23 mouse cellular contexts compared by ENCODE assay signal in genomic region chr6:53963906-53964496, GRCm38 (mm10). TPM values are rescaled to one million over a fixed set of nuclear protein-coding genes. Genes with fewer than 3 reads are reported as not detected.
DNase-seq lines count a peak whose midpoint lies in the region; ATAC-seq and TF ChIP-seq lines count a peak whose summit lies in the region.
"Had no signal": no experiment of that assay in that cellular context is flagged by ENCODE, and none has a peak within 500 bp of the region (broad histone marks: within the 10 kb centered on the region; RNA-seq: fewer than 3 reads in every experiment).

No protein-coding gene starts in this region.

- no peak overlapping the region for H3K9ac ChIP-seq in forebrain, embryonic 14.5 days (ENCODE audit: low read length)
- no peak overlapping the region for H3K9ac ChIP-seq in forebrain, postnatal 0 days
- no peak overlapping the region for H3K9ac ChIP-seq in embryonic facial prominence, embryonic 12.5 days
- H3K9ac ChIP-seq: heart, embryonic 15.5 days; hindbrain, embryonic 13.5 days; lung, embryonic 15.5 days; neural tube, embryonic 12.5 days had no signal

- no peaks in the 10 kb centered on the region for H3K9me3 ChIP-seq in forebrain, embryonic 14.5 days (replicated peaks; ENCODE audit: control insufficient read depth, low read length)
- H3K9me3 ChIP-seq in forebrain, postnatal 0 days (ENCODE audit: low read length), result no peaks in the 10 kb centered on the region
- H3K9me3 ChIP-seq in embryonic facial prominence, embryonic 12.5 days, result no peaks in the 10 kb centered on the region
- H3K9me3 ChIP-seq: heart, embryonic 15.5 days; hindbrain, embryonic 13.5 days; lung, embryonic 15.5 days; neural tube, embryonic 12.5 days had no signal

- no peak overlapping the region for H3K4me2 ChIP-seq in forebrain, embryonic 14.5 days (ENCODE audit: low read length)
- H3K4me2 ChIP-seq in forebrain, postnatal 0 days (ENCODE audit: low read depth), result no peak overlapping the region
- H3K4me2 ChIP-seq in embryonic facial prominence, embryonic 12.5 days (replicated peaks), result no peak overlapping the region
- H3K4me2 ChIP-seq: heart, embryonic 15.5 days; hindbrain, embryonic 13.5 days; liver, embryonic 11.5 days; lung, embryonic 15.5 days; neural tube, embryonic 12.5 days had no signal

- peak; percentile 14 for DNase-seq in forebrain, embryonic 14.5 days (ENCODE audit: low spot score)
- no peak for DNase-seq in forebrain, postnatal 0 days
- DNase-seq in 3T3-L1 (ENCODE audit: low read depth, low spot score), result peak; percentile 15
- DNase-seq in kidney, postnatal 36 days, result peak; percentile 61 to 62
- no peak for DNase-seq in right cerebral cortex, adult 2 months (ENCODE audit: low spot score in 2 of 2)
- no peak for DNase-seq in right cerebral cortex, postnatal 4 days
- no peak for DNase-seq in gastrocnemius, postnatal 25 days
- DNase-seq: B cell, adult 2 months; cerebellum, adult 2 months; layer of hippocampus, adult 9-11 months; thymus, postnatal 25 days had no signal

- no peaks in the 10 kb centered on the region for H3K36me3 ChIP-seq in forebrain, embryonic 14.5 days (ENCODE audit: control insufficient read depth, insufficient read depth, low read length)
- H3K36me3 ChIP-seq in forebrain, postnatal 0 days (ENCODE audit: insufficient read depth), result no peaks in the 10 kb centered on the region
- H3K36me3 ChIP-seq in embryonic facial prominence, embryonic 12.5 days, result no peaks in the 10 kb centered on the region
- H3K36me3 ChIP-seq: heart, embryonic 15.5 days; hindbrain, embryonic 13.5 days; lung, embryonic 15.5 days; neural tube, embryonic 12.5 days had no signal

- no peak for TF ChIP-seq CTCF in forebrain, postnatal 0 days (IDR thresholded peaks at IDR 0.05; ENCODE audit: low read depth)

- ATAC-seq in forebrain, embryonic 14.5 days, result no peak
- no peak for ATAC-seq in forebrain, postnatal 0 days
- no peak for ATAC-seq in embryonic facial prominence, embryonic 12.5 days (ENCODE audit: insufficient number of reproducible peaks, insufficient read depth, low FRiP score, low TSS enrichment)
- ATAC-seq: intestine, embryonic 16.5 days; midbrain, embryonic 16.5 days had no signal

- no peaks in the 10 kb centered on the region for H3K4me1 ChIP-seq in forebrain, embryonic 14.5 days (ENCODE audit: control insufficient read depth, insufficient read depth, low read length)
- no peaks in the 10 kb centered on the region for H3K4me1 ChIP-seq in forebrain, postnatal 0 days (ENCODE audit: insufficient read depth)
- H3K4me1 ChIP-seq in embryonic facial prominence, embryonic 12.5 days, result peaks cover 19% of the 10 kb centered on the region

- no peak overlapping the region for H3K27ac ChIP-seq in forebrain, embryonic 14.5 days (ENCODE audit: low read depth, low read length)
- H3K27ac ChIP-seq in forebrain, postnatal 0 days (ENCODE audit: low read depth, low read length), result no peak overlapping the region
- H3K27ac ChIP-seq in embryonic facial prominence, embryonic 12.5 days, result peak overlapping the region; percentile 61
- H3K27ac ChIP-seq: heart, embryonic 15.5 days; hindbrain, embryonic 13.5 days; lung, embryonic 15.5 days; neural tube, embryonic 12.5 days had no signal

- H3K4me3 ChIP-seq in forebrain, embryonic 14.5 days (ENCODE audit: low read depth, low read length), result no peak overlapping the region
- no peak overlapping the region for H3K4me3 ChIP-seq in forebrain, postnatal 0 days (ENCODE audit: low read depth, low read length)
- no peak overlapping the region for H3K4me3 ChIP-seq in embryonic facial prominence, embryonic 12.5 days
- H3K4me3 ChIP-seq: heart, embryonic 15.5 days; hindbrain, embryonic 13.5 days; lung, embryonic 15.5 days; neural tube, embryonic 12.5 days had no signal

- H3K27me3 ChIP-seq in forebrain, embryonic 14.5 days (replicated peaks; ENCODE audit: control insufficient read depth, insufficient read depth, low read length), result no peaks in the 10 kb centered on the region
- H3K27me3 ChIP-seq in forebrain, postnatal 0 days (ENCODE audit: insufficient read depth, low read length), result no peaks in the 10 kb centered on the region
- no peaks in the 10 kb centered on the region for H3K27me3 ChIP-seq in embryonic facial prominence, embryonic 12.5 days
- H3K27me3 ChIP-seq: heart, embryonic 15.5 days; hindbrain, embryonic 13.5 days; lung, embryonic 15.5 days; neural tube, embryonic 12.5 days had no signal

- WGBS in forebrain, embryonic 14.5 days, result 84% methylated on average over 5 of the region's 5 CpGs
- WGBS in forebrain, postnatal 0 days, result 69% methylated on average over 5 of the region's 5 CpGs
- 42% methylated on average over 5 of the region's 5 CpGs for WGBS in embryonic facial prominence, embryonic 12.5 days

RNA-seq across cellular contexts. Expression of gene Cpvl, which starts 14.5 kb away (rescaled TPM):
- not detected in 2 replicates for polyA plus RNA-seq in forebrain, embryonic 14.5 days (2014; fragmentation: Nextera tagmentation; extraction: Ambion mirVana)
- not detected in 2 replicates for total RNA-seq in forebrain, postnatal 0 days (2014; rRNA removed)
- 0.13 TPM in 1 of 2 replicates, not detected in the other for polyA plus RNA-seq in forebrain, postnatal 0 days (2015; fragmentation: Nextera tagmentation; extraction: Ambion mirVana)
- polyA plus RNA-seq in embryonic facial prominence, embryonic 12.5 days (2016; fragmentation: Nextera tagmentation; extraction: Ambion mirVana), result not detected in 2 replicates
- total RNA-seq in gastrocnemius, postnatal 25 days (2021), result not detected
- total RNA-seq: adrenal gland, adult 18-20 months; megakaryocyte progenitor cell, adult 5-6 weeks had no signal
- polyA plus RNA-seq: cortical plate, adult 2 months; frontal cortex, adult 2 months; heart, embryonic 15.5 days; hindbrain, embryonic 13.5 days; liver, embryonic 11.5 days; midbrain, embryonic 16.5 days; neural tube, embryonic 12.5 days had no signal

Comparison
In these comparisons a context has a peak if more than half of its experiments do, and no peak if none do; other contexts are left out.
1. DNase-seq: peak in forebrain, embryonic 14.5 days (single experiment), 3T3-L1 (single experiment) and kidney, postnatal 36 days (2 of 2); none in forebrain, postnatal 0 days (single experiment), right cerebral cortex, adult 2 months (0 of 2), right cerebral cortex, postnatal 4 days (single experiment) and gastrocnemius, postnatal 25 days (single experiment).